Mouse (Mus musculus) brain, embryonic 14.5 days (tissue): ENCODE results near the gene Hk1.

ENCODE experiments used
- CTCF ChIP-seq: fragments of 200-500 bp; IDR thresholded peaks from 2 replicates; pipeline ENCODE4 v1.5.1; 2012; ENCODE audit warnings: inconsistent platforms, mild to moderate bottlenecking, moderate library complexity, borderline replicate concordance; ENCODE audit not compliant: insufficient read depth, insufficient read length; ENCODE audit errors: extremely low read depth
- POLR2A ChIP-seq: fragments of 200-500 bp; IDR thresholded peaks from 2 replicates; pipeline ENCODE4 v1.6.1; 2012; ENCODE audit warnings: mild to moderate bottlenecking, inconsistent platforms, borderline replicate concordance; ENCODE audit not compliant: poor library complexity, insufficient read depth, insufficient read length, severe bottlenecking; ENCODE audit errors: extremely low read depth

- no peak for TF ChIP-seq CTCF
- TF ChIP-seq POLR2A, result no peak
Measured at GRCm38 (mm10) chr10:62300006-62300827, 79.5 kb downstream of the Hk1 start.
